Mouse (Mus musculus) liver, postnatal 0 days (tissue): ENCODE measurements around the gene Pop5. TPM values are rescaled to one million over a fixed set of nuclear protein-coding genes. Genes with fewer than 3 reads are reported as not detected.

Experiments used
- ATAC-seq: fragments of 200-750 bp; cut with Nextera tagmentation; 2 replicates; pipeline ENCODE4 v1.8.0; 2017; ENCODE audit warnings: mild to moderate bottlenecking, moderate library complexity
- DNase-seq: peaks from one replicate; pipeline ENCODE4 v3.0.0-alpha.2; 2016
- H3K27ac ChIP-seq: fragments of 300-500 bp; sonication (generic); 2 replicates; pipeline ENCODE4 v1.5.1; 2014; ENCODE audit warnings: antibody characterized with exemption, moderate library complexity, mild to moderate bottlenecking, low read depth
- H3K27me3 ChIP-seq: fragments of 300-500 bp; sonication (generic); 2 replicates; pipeline ENCODE4 v1.6.1; 2014; ENCODE audit warnings: low read length, control low read depth, mixed read lengths; ENCODE audit not compliant: insufficient read depth
- H3K36me3 ChIP-seq: fragments of 300-500 bp; sonication (generic); replicated peaks from 2 replicates; pipeline ENCODE4 v1.6.1; 2014; ENCODE audit warnings: mild to moderate bottlenecking, control low read depth, low read length, moderate library complexity, mixed read lengths; ENCODE audit not compliant: insufficient read depth
- H3K4me1 ChIP-seq: fragments of 300-500 bp; sonication (generic); 2 replicates; pipeline ENCODE4 v1.6.1; 2014; ENCODE audit warnings: antibody characterized with exemption, mild to moderate bottlenecking, control low read depth; ENCODE audit not compliant: insufficient read depth
- H3K4me2 ChIP-seq: fragments of 300-500 bp; sonication (generic); 2 replicates; pipeline ENCODE4 v1.6.1; 2014; ENCODE audit warnings: low read depth, mild to moderate bottlenecking, low read length, moderate library complexity, mixed read lengths
- H3K4me3 ChIP-seq: fragments of 300-500 bp; sonication (generic); 2 replicates; pipeline ENCODE4 v1.5.1; 2014; ENCODE audit warnings: low read depth, low read length
- H3K9ac ChIP-seq: fragments of 300-500 bp; sonication (generic); replicated peaks from 2 replicates; pipeline ENCODE4 v1.6.1; 2014; ENCODE audit warnings: mild to moderate bottlenecking, moderate library complexity
- H3K9me3 ChIP-seq: fragments of 300-500 bp; sonication (generic); 2 replicates; pipeline ENCODE4 v1.6.1; 2016; ENCODE audit warnings: mild to moderate bottlenecking, control low read depth, low read length, mixed read lengths
- CTCF ChIP-seq: sonication (generic); IDR thresholded peaks from 2 replicates; pipeline ENCODE4 v1.5.1; 2016; ENCODE audit warnings: antibody characterized with exemption, low read depth
- EP300 ChIP-seq: IDR thresholded peaks from 2 replicates; pipeline ENCODE4 v1.6.1; 2016; ENCODE audit warnings: antibody characterized with exemption, low read depth, mild to moderate bottlenecking
- WGBS: fragments of 180-500 bp; shearing (Covaris S2); extraction: QIAGEN DNeasy Blood & Tissue Kit; methylation state at CpG from one replicate; pipeline ENCODE4 v1.1.7; 2014; ENCODE audit not compliant: insufficient replicate concordance; 5-methylcytosine and 5-hydroxymethylcytosine counted together
- polyA plus RNA-seq: library from polyadenylated mRNA; unstranded; fragments of >200 nt; fragmentation: Nextera tagmentation; extraction: Ambion mirVana; gene quantifications from 2 replicates; pipeline ENCODE4 v1.2.1, GENCODE M21; 2015

Pop5 gene
- polyA plus RNA-seq, 1 experiment from 2014 or later: 58.7 TPM

- DNase-seq (no peak), ATAC-seq (peak; percentile 25)
- H3K4me1 ChIP-seq: peaks cover 64% of the 10 kb centered on the region
These were observed 31.9 kb downstream of the Pop5 start for GRCm38 (mm10) chr5:115267469-115268045.

GRCm38 (mm10) chr5:115268266-115268665 is 32.6 kb downstream of the Pop5 start:
- DNase-seq: no peak
- Histone ChIP-seq H3K36me3 (peaks cover 32% of the 10 kb centered on the region), H3K27ac (peak overlapping the region; percentile 92), H3K4me3 (peak overlapping the region; percentile 95; the same call in 1 of the 2 replicates), H3K9me3 (no peaks in the 10 kb centered on the region), H3K4me2 (peak overlapping the region; percentile 79), H3K27me3 (no peaks in the 10 kb centered on the region), H3K4me1 (peaks cover 67% of the 10 kb centered on the region), H3K9ac (peak overlapping the region; percentile 33; the same call in 1 of the 2 replicates)
- WGBS: 34% methylated on average over 3 of the region's 3 CpGs
- TF ChIP-seq EP300: no peak
- TF ChIP-seq CTCF: no peak
- peak; percentile 1; the same call in 1 of the 2 replicates for ATAC-seq

More at GRCm38 (mm10) chr5:115267469-115268045, 31.9 kb downstream of the Pop5 start:
- Histone ChIP-seq H3K27ac (peak overlapping the region; percentile 92), H3K27me3 (no peaks in the 10 kb centered on the region), H3K9ac (peak overlapping the region; percentile 39), H3K9me3 (no peaks in the 10 kb centered on the region), H3K4me2 (peak overlapping the region; percentile 79), H3K36me3 (peaks cover 38% of the 10 kb centered on the region), H3K4me3 (0 out of 2 replicates have a peak overlapping the region, but pooled peaks have one; percentile 8)
- 46% methylated on average over 3 of the region's 3 CpGs for WGBS
- TF ChIP-seq EP300: no peak
- no peak for TF ChIP-seq CTCF

GRCm38 (mm10) chr5:115269969-115270368 is 34.3 kb downstream of the Pop5 start:
- TF ChIP-seq CTCF: no peak
- no peak for TF ChIP-seq EP300
- Histone ChIP-seq H3K9me3 (no peaks in the 10 kb centered on the region), H3K4me3 (peak overlapping the region; percentile 95), H3K4me1 (peaks cover 63% of the 10 kb centered on the region), H3K9ac (peak overlapping the region; percentile 98), H3K27me3 (no peaks in the 10 kb centered on the region), H3K36me3 (peaks cover 24% of the 10 kb centered on the region), H3K27ac (peak overlapping the region; percentile 92), H3K4me2 (peak overlapping the region; percentile 79)
- DNase-seq (no peak), ATAC-seq (no peak)
- 90% methylated on average over 1 of the region's 1 CpGs for WGBS

GRCm38 (mm10) chr5:115271931-115272811 is 36.5 kb downstream of the Pop5 start:
- DNase-seq (peak; percentile 67), ATAC-seq (peak; percentile 60)
- Histone ChIP-seq H3K4me3 (peak overlapping the region; percentile 95), H3K9me3 (no peaks in the 10 kb centered on the region; the same call in 1 of the 2 replicates), H3K36me3 (peaks cover 18% of the 10 kb centered on the region), H3K27me3 (no peaks in the 10 kb centered on the region), H3K9ac (peak overlapping the region; percentile 98), H3K27ac (peak overlapping the region; percentile 89), H3K4me1 (peaks cover 47% of the 10 kb centered on the region), H3K4me2 (peak overlapping the region; percentile 79)
- TF ChIP-seq EP300 (no peak), CTCF (no peak)
- under 1% methylated on average over 68 of the region's 77 CpGs for WGBS

GRCm38 (mm10) chr5:115272812-115273548 is 37.3 kb downstream of the Pop5 start, which contains the start of gene Rnf10:
TSS of gene Rnf10 (minus strand) at chr5:115272898.
- DNase-seq (peak; percentile 97), ATAC-seq (peak; percentile 90)
- TF ChIP-seq CTCF: no peak
- TF ChIP-seq EP300: peak; percentile 32; the same call in 1 of the 2 replicates
- H3K9ac ChIP-seq: peak within 1 kb of the TSS; percentile 98
- no peaks in the 10 kb centered on the region; the same call in 1 of the 2 replicates for H3K9me3 ChIP-seq
- peak within 1 kb of the TSS; percentile 89 for H3K27ac ChIP-seq
- H3K4me3 ChIP-seq: peak within 1 kb of the TSS; percentile 95
- H3K4me2 ChIP-seq: peak within 1 kb of the TSS; percentile 79
- no peaks in the 10 kb centered on the region for H3K27me3 ChIP-seq
- H3K36me3 ChIP-seq: peaks cover 18% of the 10 kb centered on the region
- WGBS: 14% methylated on average over 25 of the region's 26 CpGs
- peaks cover 43% of the 10 kb centered on the region for H3K4me1 ChIP-seq
